Mouse (Mus musculus) kidney, adult 2 months (tissue): ENCODE data around the gene Ncor2. TPM values are rescaled to one million over a fixed set of nuclear protein-coding genes. Genes with fewer than 3 reads are reported as not detected.

Source experiments
- DNase-seq: peaks from one replicate; pipeline ENCODE4 v3.0.0; 2021
- H3K27ac ChIP-seq: fragments of 200-500 bp; 2 replicates; pipeline ENCODE4 v1.5.1; 2012; ENCODE audit warnings: low read depth, low read length, control low read depth, inconsistent platforms; ENCODE audit not compliant: insufficient read depth
- H3K27me3 ChIP-seq: fragments of 200-500 bp; replicated peaks from 2 replicates; pipeline ENCODE4 v1.6.1; 2012; ENCODE audit warnings: mild to moderate bottlenecking, moderate library complexity, low read length, inconsistent platforms; ENCODE audit not compliant: control insufficient read depth, insufficient read depth
- H3K36me3 ChIP-seq: fragments of 200-500 bp; 2 replicates; pipeline ENCODE4 v1.6.1; 2012; ENCODE audit warnings: mild to moderate bottlenecking, moderate library complexity, low read length, inconsistent platforms; ENCODE audit not compliant: control insufficient read depth, insufficient read depth
- H3K4me1 ChIP-seq: fragments of 200-500 bp; 2 replicates; pipeline ENCODE4 v1.6.1; 2011; ENCODE audit warnings: low read length; ENCODE audit not compliant: control insufficient read depth, insufficient read depth
- H3K4me3 ChIP-seq: fragments of 200-500 bp; 2 replicates; pipeline ENCODE4 v1.5.1; 2011; ENCODE audit warnings: mild to moderate bottlenecking, low read depth, low read length, control low read depth; ENCODE audit not compliant: insufficient read depth
- CTCF ChIP-seq: fragments of 200-500 bp; conservative IDR thresholded peaks from 2 replicates; pipeline ENCODE4 v1.5.1; 2011; ENCODE audit warnings: low read depth, mild to moderate bottlenecking, control low read depth, low read length, moderate library complexity, mixed read lengths; ENCODE audit not compliant: insufficient read depth, insufficient read length
- POLR2A ChIP-seq: fragments of 200-500 bp; IDR thresholded peaks from one replicate; pipeline ENCODE4 v1.6.1; 2011; ENCODE audit warnings: low read depth, low read length, control low read depth
- WGBS: fragments of 180-500 bp; shearing (Covaris S2); methylation state at CpG from one replicate; pipeline ENCODE4 v1.1.7; 2018; 5-methylcytosine and 5-hydroxymethylcytosine counted together
- polyA plus RNA-seq: library from polyadenylated mRNA; depleted of rRNA; stranded (reverse); fragments of >200 nt; gene quantifications from 2 replicates; pipeline ENCODE4 v1.2.3, GENCODE M21; 2012

Ncor2 gene
- polyA plus RNA-seq, 1 experiment: 38.8 TPM

- Histone ChIP-seq H3K27ac (no peak overlapping the region), H3K4me3 (no peak overlapping the region), H3K36me3 (no peaks in the 10 kb centered on the region), H3K4me1 (peaks cover 32% of the 10 kb centered on the region), H3K27me3 (no peaks in the 10 kb centered on the region)
- TF ChIP-seq CTCF (no peak), POLR2A (no peak)
- 87% methylated on average over 7 of the region's 7 CpGs for WGBS
- DNase-seq: no peak
Observed at GRCm38 (mm10) chr5:125124002-125124401, 55.0 kb downstream of the Ncor2 start.

GRCm38 (mm10) chr5:125123206-125123605 is 55.8 kb downstream of the Ncor2 start:
- peak; percentile 89 for DNase-seq
- H3K4me1 ChIP-seq: peaks cover 24% of the 10 kb centered on the region
- WGBS: 51% methylated on average over 3 of the region's 3 CpGs
- H3K36me3 ChIP-seq: no peaks in the 10 kb centered on the region
- TF ChIP-seq POLR2A (no peak), CTCF (peak; percentile 42)
- no peak overlapping the region for H3K4me3 ChIP-seq
- H3K27ac ChIP-seq: no peak overlapping the region
- H3K27me3 ChIP-seq: no peaks in the 10 kb centered on the region

DNA sequence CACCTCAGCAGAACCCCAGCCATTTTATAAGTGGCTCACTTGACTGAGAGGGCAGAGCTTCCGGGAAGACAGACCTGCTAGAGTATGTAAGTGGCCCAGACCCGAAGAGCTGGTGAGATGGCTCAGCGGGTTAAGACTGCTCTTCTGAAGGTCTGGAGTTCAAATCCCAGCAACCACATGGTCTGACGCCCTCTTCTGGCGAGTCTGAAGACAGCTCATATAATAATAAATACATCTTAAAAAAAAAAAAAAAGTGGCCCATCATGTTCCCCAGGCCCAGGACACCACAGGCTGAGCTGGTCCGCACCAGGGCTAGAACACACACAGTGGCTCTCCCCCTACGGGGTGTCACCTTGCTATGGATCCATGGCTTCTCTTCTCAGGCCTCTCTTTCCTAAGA is 56.5 kb downstream of the Ncor2 start:
- Histone ChIP-seq H3K27me3 (no peaks in the 10 kb centered on the region), H3K4me1 (peaks cover 18% of the 10 kb centered on the region), H3K36me3 (no peaks in the 10 kb centered on the region), H3K27ac (no peak overlapping the region), H3K4me3 (no peak overlapping the region)
- TF ChIP-seq CTCF (no peak), POLR2A (no peak)
- DNase-seq: no peak
- WGBS: 79% methylated on average over 7 of the region's 7 CpGs

DNA sequence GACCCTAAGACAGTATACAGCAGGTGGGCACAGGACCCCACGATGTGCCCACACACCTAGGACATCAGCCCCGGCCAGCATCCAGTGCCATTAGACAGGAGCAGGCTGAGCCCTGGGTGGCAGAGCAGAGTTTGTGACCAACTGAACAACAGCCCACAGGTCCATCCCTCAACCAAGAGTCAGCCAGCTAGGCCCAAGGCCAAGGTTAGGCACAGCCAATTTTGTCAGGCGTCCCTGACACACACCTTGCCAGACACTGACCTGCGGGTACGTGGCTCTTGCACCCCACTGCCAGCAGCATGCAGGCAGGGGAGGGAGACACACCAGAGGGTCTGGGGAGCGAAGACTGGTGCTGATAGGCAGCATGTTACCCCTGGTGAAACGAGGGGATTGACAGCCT is 57.0 kb downstream of the Ncor2 start:
- Histone ChIP-seq H3K27ac (no peak overlapping the region), H3K27me3 (no peaks in the 10 kb centered on the region), H3K4me1 (peaks cover 14% of the 10 kb centered on the region), H3K36me3 (no peaks in the 10 kb centered on the region), H3K4me3 (no peak overlapping the region)
- no peak for TF ChIP-seq CTCF
- TF ChIP-seq POLR2A: no peak
- peak; percentile 69 for DNase-seq
- 58% methylated on average over 7 of the region's 7 CpGs for WGBS

DNA sequence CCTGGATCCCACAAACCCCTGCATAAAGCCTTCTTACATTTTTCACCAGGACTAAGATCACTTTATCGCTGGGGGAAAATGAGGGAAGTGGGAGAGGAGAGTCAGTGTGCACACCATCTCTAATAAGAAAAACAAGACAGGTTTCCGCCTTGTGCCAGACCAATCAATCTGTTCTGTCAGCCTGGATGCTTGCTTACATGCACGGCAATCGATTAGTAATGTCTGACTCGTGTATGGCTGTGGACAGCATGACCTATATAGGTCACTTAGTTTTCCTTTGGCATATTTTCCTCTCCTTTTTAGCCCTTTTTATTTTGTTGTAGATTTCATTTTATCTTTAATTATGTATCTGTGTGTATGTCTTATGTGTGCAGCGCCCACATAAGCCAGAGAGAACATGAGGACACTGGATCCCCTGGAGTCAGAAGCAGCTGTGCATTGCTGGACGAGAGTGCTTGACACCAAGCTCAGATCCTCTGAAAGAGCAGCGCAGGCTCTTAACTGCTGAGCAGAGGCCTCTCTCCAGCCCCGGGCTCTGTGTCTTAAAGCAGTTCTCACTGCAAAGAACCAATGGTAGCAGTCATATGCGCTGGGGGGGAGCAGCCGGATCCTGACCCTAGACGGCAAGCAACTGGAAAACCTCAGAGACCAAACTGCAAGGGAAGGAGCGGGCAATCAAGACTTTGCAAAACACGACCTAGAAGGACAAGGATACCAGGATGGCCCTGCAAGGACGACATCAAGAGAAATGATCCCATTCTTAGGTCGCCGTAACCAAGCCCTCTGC is 58.3 kb downstream of the Ncor2 start:
- 55% methylated on average over 17 of the region's 17 CpGs for WGBS
- DNase-seq: no peak
- Histone ChIP-seq H3K4me3 (no peak overlapping the region), H3K27me3 (no peaks in the 10 kb centered on the region), H3K27ac (peak overlapping the region; percentile 17; the same call in 1 of the 2 replicates), H3K36me3 (no peaks in the 10 kb centered on the region), H3K4me1 (peaks cover 8% of the 10 kb centered on the region)
- TF ChIP-seq CTCF: no peak
- no peak for TF ChIP-seq POLR2A

GRCm38 (mm10) chr5:125117238-125117637 is 61.8 kb downstream of the Ncor2 start:
- no peak overlapping the region for H3K4me3 ChIP-seq
- no peak overlapping the region for H3K27ac ChIP-seq
- peak; percentile 46 for DNase-seq

DNA sequence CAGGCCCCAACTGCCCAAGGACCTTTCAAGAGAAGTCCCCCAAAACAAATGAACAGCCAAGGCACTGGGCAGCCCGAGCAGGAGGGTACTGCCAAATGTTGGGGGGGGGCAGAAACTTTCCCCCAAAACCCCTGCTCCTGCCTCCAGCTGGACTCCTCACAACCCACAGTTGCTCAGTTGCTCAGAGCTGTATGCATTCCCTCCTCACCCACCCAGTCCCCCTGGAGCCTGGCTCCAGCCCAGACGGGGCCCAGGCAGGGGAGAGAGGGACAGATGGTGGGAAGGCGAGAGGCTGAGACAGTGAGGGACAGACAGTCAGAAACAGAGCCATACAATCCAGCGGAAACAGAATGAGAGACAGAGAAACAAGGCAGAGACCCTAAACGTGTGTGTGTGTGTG is 66.0 kb downstream of the Ncor2 start:
- no peak overlapping the region for H3K27ac ChIP-seq
- 77% methylated on average over 5 of the region's 5 CpGs for WGBS
- H3K36me3 ChIP-seq: no peaks in the 10 kb centered on the region
- TF ChIP-seq POLR2A: no peak
- no peak for TF ChIP-seq CTCF
- H3K27me3 ChIP-seq: no peaks in the 10 kb centered on the region
- H3K4me1 ChIP-seq: no peaks in the 10 kb centered on the region
- DNase-seq: no peak
- H3K4me3 ChIP-seq: no peak overlapping the region

More at GRCm38 (mm10) chr5:125117238-125117637, 61.8 kb downstream of the Ncor2 start:
- 57% methylated on average over 5 of the region's 5 CpGs for WGBS
- no peaks in the 10 kb centered on the region for H3K27me3 ChIP-seq
- H3K4me1 ChIP-seq: no peaks in the 10 kb centered on the region
- TF ChIP-seq CTCF (no peak), POLR2A (no peak)
- no peaks in the 10 kb centered on the region for H3K36me3 ChIP-seq
